Comparison of ENCODE assay signal across 8 mouse cellular contexts in genomic region chr5:138263260-138264206, GRCm38 (mm10). TPM values are rescaled to one million over a fixed set of nuclear protein-coding genes. Genes with fewer than 3 reads are reported as not detected.
DNase-seq lines count a peak whose midpoint lies in the region; ATAC-seq and TF ChIP-seq lines count a peak whose summit lies in the region.

TSS of gene BC037034 (minus strand) at chr5:138264033.

- peak; percentile 95 for TF ChIP-seq POLR2A in cortical plate, adult 2 months (IDR thresholded peaks at IDR 0.05; ENCODE audit: extremely low read depth, insufficient read depth, low read length)

- ATAC-seq in activated CD4-positive, CD25-positive, alpha-beta regulatory T cell, adult 4 months: peak; percentile 99
- ATAC-seq in inflammation-experienced regulatory T-cells, adult 6 months: peak; percentile 99
- peak; percentile 70 for ATAC-seq in megakaryocyte-erythroid progenitor cell, adult 5-6 weeks (replicated peaks; ENCODE audit: low FRiP score, low TSS enrichment, poor library complexity, severe bottlenecking)

- peak within 1 kb of the TSS; percentile 84 for H3K4me3 ChIP-seq in cortical plate, adult 2 months (ENCODE audit: insufficient read depth, low read length)

- DNase-seq in gastrocnemius, postnatal 10 days: peak; percentile 93
- peak; percentile 91 to 96 for DNase-seq in left cerebral cortex, postnatal 10 days (ENCODE audit: extremely low spot score in 1 of 2, low spot score in 2 of 2)
- DNase-seq in right cerebral cortex, postnatal 25 days: peak; percentile 90
- peak; percentile 85 to 93 for DNase-seq in urinary bladder, postnatal 4 days (ENCODE audit: low spot score in 2 of 2)

- H3K4me1 ChIP-seq in cortical plate, adult 2 months (ENCODE audit: control insufficient read depth, insufficient read depth, low read length): peaks cover 5% of the 10 kb centered on the region; the same call in 1 of the 2 replicates

- H3K27ac ChIP-seq in cortical plate, adult 2 months (ENCODE audit: insufficient read depth, low read length): peak within 1 kb of the TSS; percentile 87

- TF ChIP-seq CTCF in cortical plate, adult 2 months (IDR thresholded peaks at IDR 0.05; ENCODE audit: extremely low read depth, insufficient read depth, low read length): no peak

- intact Hi-C loops in left cerebral cortex, postnatal 10 days (cut with DNase I): loop anchor here (5.0 kb wide), 1 partner anchor 179 kb away; the partner anchor contains the start of gene Zfp157

RNA-seq across cellular contexts. Expression of gene BC037034, which starts in this region (rescaled TPM):
- polyA plus RNA-seq in activated CD4-positive, CD25-positive, alpha-beta regulatory T cell, adult 4 months (2017; shearing (Covaris generic)): 1 to 10 TPM; 3.9 to 4.7 TPM
- 83.9 and 86.5 TPM in 2 replicates for polyA plus RNA-seq in cortical plate, adult 2 months (2012; rRNA removed)
- total RNA-seq in gastrocnemius, postnatal 10 days (2021): 1 to 10 TPM; 5.3 to 8.1 TPM
- polyA plus RNA-seq in inflammation-experienced regulatory T-cells, adult 6 months (2017; shearing (Covaris generic)): 1 to 10 TPM; 4.1 to 7.4 (median 5.8) TPM
- 10 to 100 TPM; 74.6 to 75.5 TPM for total RNA-seq in left cerebral cortex, postnatal 10 days (2021)
- 113 and 199 TPM in 2 replicates for total RNA-seq in megakaryocyte-erythroid progenitor cell, adult 5-6 weeks (2014; fragmentation: Nextera tagmentation)
- 46.5 and 50.8 TPM in 2 replicates for total RNA-seq in megakaryocyte-erythroid progenitor cell, adult 5-6 weeks (2017)

Comparison
In these comparisons a context has a peak if more than half of its experiments do, and no peak if none do; other contexts are left out.
1. Peak in every context shown above with its lines: DNase-seq, ATAC-seq, H3K4me3 ChIP-seq and H3K27ac ChIP-seq.
2. RNA of gene BC037034 (total RNA-seq): 46.5 to 199 TPM in megakaryocyte-erythroid progenitor cell, adult 5-6 weeks and 74.6 to 75.5 TPM in left cerebral cortex, postnatal 10 days; 5.3 to 8.1 TPM in gastrocnemius, postnatal 10 days; every median in the first group is over 4 times any median in the second.
3. RNA of gene BC037034 (polyA plus RNA-seq): 83.9 to 86.5 TPM in cortical plate, adult 2 months; 4.1 to 7.4 TPM in inflammation-experienced regulatory T-cells, adult 6 months and 3.9 to 4.7 TPM in activated CD4-positive, CD25-positive, alpha-beta regulatory T cell, adult 4 months; every median in the first group is over 10 times any median in the second.